Mouse (Mus musculus) lung, postnatal 10 days (tissue): ENCODE measurements at regions not wholly inside any gene's neighbourhood (a gene's known extent, or its start where the extent isn't known, plus 50 kb on each side); places are given as distances from the start of the nearest gene placed in this dataset.
"Not testable (repeated sequence)": the region's sequence is repeated elsewhere in the genome, so short reads cannot be mapped to it uniquely, and the experiment has no call there.

Source experiments
- DNase-seq: peaks from one replicate; pipeline ENCODE4 v3.0.0; 2021

DNA sequence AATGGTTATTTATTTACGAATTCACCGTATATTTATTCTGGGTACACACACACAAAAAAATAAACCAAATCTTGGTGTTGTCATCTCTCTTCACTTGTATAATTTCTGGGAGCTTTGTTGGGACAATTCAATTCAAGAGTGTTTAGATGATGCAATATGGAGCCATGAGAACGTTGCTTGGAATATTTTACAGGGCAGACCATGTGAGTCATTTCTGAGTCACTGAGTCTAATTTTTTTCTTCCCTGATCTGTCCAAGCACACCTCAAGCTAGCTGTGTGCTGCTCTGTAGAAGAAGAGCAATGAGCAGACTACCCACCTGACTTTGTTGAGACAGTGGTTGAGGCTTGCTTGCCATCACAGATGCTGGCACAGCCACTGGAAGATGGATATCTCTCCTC is 410.8 kb downstream of the Med10 start:
- no peak for DNase-seq

DNA sequence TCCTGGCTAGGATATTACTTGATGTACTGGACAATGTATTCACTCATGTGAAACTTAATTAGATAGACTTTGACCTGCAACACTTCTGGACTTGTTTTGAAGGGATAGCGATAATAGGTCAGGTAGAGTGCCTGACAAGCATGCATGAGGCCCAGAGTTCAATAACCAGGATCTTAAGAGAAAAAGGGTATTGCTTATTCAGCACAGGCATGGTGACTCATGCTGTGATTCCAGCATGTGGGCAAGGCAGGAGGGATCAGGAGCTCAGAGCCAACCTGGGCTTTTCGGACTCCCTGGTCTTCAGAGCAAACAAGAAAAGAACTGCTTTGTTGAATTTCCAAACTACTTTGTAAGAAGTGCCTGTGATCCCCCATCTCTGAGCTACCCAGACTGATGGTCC is 411.4 kb downstream of the Med10 start:
- DNase-seq = no peak

DNA sequence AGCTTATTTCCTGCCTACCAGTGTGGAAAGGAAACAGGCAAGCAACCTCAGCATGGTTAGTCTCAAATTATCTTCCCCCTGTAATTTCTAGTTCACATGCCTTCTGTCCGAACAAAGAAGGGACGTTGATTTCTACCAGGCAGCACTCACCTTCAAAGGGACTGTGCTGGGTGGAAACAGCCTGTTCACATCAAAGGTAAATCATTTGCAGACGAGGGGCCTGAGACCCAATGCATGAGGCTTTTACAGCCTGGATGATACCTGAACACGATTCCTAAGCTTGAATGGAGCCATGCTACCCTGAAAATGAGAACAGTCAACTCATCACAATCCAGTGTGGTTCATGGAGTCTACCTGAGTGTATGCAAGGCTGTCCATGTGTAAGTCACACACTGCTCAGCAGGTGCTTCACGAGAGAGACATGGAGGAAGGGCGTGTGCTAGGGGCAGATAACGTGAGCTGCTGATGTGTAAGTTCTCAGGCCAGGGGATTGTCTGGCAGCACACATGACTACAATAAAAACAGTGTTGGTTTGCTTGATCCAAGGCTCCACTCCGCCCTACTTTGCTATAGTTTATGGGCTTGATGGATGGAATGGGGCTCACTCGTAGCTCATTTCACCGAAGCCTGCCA is 411.9 kb downstream of the Med10 start:
- DNase-seq = no peak

DNA sequence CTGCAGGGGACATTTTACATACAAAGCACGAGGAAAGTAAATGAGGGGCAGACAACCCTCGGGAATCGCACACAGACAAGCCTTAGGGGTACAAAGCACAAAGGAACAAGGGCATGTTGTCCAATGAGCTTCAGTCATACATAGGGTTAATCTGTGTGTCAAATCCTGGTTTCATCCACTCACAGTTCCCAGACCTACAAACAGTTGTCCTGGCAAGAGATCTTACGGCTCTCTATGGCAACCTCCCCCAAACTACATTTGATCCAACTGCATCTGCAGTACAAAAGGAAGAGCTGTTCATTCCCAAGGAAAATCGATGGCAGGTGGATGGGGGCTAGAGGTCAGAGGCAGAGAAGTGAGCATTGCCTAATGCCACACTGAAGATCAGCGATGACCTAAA is 413.9 kb downstream of the Med10 start:
- no peak for DNase-seq

DNA sequence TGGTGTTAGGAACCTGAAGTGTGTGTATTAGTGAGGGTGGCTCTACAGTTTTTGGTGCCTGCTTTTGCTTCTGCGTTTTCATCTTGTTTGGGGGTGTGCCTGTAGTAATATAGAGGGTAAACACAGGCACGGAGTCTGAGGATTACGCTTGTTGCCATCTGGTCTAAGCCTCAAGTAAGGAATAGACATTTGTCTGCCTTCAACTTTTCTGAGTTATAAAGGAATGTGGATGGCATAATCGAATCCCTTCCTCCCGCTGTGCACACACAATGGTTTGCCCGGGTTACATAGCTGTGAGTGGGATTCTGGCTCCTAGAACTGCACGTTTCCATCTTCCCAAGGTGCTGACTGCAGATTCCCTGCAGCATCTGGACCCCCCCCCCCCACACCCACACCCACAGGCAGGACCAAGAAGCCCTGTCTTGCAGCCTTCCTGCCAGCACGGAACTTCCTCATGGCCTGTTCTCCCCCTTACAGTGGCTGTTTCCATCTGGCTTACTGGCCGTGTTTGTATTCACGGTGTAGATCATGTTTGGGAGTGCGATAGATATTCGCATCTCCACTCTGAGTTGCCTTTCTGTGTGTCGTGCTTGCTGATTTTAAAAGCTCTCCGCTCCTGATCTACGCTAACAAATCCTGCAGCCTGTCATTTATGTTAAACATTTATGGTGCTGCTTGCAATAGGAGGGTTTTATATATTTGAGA is 415.4 kb downstream of the Med10 start:
- no peak for DNase-seq

DNA sequence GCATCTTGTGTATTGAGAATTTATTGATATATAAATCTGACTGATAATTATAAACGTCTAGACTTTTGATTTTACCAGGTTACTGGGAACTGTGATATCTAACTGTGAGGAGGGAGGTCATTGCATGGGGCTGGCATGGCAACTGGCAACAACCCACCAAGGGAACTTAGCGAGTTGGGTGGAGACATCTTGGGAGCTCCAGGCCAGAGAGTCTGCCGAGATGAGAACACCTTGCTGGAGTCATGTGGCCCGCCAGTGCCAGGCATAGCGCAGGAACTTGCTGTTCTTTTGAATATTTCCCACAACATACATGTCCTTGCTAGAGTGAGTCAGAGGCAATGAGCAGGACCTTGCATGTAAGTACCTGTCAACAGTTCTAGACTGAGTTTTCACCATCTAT is 413.9 kb downstream of the Ice1 start:
- no peak for DNase-seq

DNA sequence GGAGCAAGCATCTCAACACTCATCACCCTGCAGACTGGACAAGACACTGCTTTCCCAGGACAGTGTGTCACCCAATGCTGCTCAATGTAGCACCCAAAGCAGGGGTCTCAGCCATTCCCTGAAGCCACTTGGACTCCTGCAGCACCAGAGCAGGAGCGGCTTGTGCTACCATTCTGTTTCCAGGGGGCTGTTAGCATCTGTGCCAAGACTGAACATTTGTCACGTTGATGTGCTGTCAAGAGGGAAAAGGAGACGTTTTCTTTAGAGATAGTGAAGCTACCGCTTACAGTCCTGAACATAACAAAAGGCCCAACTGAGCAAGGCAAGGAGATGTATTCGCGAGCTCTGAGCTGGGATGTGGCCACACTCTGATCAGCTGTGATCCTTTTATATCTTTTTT is 410.3 kb downstream of the Ice1 start:
- DNase-seq = no peak

DNA sequence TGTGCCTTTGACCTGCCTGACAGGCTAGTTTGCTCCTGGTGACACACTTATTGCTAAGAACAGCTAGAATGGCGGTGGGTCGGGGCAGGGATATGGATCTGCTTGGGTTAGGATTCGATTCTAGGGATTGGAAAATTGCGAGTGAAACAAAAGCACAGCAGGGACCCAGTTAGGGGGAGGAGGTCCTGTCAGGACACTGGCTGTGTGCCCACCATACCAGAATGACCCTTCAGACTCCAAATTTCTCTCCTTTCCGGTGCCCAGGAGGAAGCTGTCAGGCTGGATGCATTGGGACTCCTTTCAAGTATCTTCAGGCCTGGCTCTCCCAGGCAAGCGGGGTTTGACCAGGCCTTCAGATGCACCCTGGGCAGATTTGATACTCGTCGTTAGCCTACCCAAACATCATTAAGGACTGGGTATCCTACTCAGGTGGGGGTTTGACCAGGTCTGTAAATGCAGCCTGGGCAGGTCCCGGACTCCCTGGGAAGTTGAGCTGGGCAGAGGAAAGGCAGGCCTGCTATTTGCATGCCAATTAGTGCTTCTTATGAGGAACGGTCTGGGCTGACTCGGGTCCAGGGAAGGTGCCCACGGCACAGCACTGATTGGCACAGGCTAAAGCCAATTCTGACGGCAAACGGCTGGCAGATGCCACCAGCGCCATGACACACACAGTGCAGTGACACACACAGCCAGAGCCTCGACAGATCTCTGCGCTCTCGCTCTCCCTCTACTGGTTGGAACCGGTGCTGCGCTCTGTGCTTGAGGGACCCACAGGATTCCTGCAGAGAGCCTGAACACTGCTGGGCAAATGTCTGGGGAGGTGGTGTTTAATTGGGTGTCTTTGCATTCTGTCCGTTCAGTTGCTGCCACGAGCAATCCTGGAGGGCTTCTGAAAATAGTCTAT is 403.3 kb downstream of the Ice1 start:
- peak; percentile 77 for DNase-seq

DNA sequence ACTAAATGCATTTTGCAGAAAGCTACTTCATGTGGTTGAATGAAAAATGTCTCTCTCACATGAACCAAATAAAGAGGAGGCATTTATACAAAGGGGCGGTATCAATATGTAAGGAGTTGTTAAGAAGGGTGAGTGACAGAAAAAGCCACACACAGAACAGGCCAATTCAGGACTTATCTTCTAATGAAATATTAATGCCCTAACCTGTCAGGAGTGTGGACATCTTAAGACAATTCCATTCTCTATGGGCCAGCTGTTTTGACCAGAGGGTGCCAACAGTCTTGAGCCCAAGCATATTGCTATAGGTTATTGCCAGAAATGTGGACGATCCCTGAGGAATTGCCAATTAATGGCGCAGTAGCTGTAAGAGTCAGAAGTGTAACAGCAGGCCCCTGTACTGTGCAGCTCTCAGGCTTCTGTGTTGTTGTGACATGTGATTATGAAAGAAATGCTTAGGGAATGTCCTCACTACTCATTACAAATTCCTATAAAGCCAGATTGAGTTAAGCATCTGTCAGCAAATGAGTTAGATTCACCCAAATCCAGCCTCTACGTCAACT is 393.8 kb downstream of the Ice1 start:
- no peak for DNase-seq

DNA sequence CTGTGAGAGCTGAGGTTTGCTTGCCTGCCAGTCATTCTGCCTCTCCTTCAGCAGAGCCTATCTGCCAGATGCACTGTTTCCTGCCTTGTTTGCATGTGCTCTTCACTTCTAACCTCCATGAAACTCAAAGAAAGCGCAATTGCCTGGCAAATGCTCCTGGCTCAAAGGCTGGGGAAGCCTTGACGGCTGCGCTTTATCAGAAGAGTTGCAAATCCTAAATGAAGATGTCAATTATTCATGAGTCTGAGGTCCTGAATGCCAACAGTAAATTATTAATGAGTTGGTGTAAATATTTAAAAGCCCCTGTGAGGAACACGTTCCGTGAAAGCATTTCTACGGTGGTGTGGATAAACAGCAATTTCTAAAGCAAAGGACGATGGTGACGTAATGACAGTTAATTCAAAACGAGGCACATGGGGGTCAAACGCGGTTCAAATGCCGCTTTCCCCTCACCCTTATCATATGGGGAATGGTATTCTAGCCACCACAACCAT is 377.4 kb downstream of the Ice1 start:
- DNase-seq = no peak

DNA sequence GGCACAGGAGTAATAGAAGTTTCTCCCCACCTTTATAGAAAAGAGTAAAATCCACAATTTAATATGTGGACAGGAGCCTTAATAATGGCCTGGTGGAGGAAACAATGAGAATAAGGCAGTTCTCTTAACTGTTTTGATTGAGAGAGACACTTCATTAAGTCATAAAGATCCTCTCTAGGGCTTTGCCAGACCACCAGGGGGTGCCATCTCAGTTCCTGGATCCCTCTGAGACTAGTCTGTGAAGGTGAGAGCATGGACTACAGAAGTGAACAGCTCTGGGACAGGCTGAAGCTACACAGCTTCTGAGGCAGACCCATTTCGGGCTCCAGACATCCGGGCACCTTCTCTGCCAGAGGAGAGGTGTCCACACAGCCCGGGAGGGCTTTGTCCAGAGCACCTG is 373.8 kb downstream of the Ice1 start:
- DNase-seq = no peak

DNA sequence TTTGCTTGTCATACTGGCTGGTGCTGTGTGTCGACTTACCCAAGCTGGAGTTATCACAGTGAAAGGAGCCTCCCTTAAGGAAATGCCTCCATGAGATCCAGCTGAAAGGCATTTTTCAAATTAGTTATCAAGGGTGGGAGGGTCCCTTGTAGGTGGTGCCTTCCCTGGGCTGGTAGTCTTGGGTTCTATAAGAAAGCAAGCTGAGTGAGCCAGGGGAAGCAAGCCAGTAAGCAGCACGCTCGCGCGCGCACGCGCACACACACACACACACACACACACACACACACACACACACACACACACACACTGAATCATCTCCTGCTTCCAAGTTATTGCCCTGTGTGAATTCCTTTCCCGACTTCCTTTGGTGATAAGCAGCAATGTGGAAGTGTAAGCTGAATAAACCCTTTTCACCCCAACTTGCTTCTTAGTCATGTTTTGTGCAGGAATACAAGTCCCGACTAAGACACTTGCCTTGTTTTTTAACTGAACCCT is 360.5 kb downstream of the Ice1 start:
- DNase-seq = not testable (repeated sequence)

DNA sequence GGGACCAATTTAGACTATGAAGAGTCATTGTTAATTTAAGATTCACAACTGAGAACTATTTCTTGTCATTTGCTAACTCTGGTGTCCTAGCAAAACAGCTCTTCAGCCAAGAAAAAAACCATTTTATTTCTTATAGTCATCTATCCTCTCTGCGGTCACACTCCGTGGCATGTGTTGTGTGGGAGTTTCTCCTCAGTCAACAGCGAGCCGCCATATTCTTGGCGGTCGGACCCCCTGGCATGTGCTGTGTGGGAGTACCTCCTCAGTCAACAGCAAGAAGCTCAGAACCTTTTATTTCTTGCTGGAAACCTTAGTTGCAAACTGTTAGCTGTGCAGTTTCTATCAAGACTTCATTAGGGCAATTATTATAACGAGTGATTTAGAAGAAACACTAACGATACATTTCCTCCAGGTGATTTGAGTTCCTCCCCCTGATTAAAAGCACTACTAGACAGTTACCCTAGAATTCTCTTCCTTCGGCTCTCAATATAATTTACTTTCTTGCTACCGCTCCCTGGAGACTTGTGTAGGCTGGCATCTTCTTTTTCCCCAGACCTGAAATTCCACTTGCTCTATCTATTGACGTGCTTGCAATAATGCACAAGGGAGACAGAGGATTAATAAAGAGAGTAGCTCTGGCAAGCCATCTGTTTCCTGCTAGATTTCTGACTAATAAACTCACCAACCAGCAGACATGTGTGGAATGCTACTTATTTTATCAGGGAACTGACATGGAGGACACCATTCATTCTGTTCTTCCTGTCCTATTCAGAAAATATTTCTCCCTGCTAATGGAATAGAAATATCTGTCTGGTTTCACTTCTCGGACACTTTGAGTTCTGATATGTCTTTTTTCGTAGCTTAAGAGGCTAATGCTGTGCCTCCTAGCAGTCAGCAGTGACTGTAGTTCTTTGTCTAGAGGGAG is 359.5 kb downstream of the Ice1 start:
- DNase-seq = no peak

DNA sequence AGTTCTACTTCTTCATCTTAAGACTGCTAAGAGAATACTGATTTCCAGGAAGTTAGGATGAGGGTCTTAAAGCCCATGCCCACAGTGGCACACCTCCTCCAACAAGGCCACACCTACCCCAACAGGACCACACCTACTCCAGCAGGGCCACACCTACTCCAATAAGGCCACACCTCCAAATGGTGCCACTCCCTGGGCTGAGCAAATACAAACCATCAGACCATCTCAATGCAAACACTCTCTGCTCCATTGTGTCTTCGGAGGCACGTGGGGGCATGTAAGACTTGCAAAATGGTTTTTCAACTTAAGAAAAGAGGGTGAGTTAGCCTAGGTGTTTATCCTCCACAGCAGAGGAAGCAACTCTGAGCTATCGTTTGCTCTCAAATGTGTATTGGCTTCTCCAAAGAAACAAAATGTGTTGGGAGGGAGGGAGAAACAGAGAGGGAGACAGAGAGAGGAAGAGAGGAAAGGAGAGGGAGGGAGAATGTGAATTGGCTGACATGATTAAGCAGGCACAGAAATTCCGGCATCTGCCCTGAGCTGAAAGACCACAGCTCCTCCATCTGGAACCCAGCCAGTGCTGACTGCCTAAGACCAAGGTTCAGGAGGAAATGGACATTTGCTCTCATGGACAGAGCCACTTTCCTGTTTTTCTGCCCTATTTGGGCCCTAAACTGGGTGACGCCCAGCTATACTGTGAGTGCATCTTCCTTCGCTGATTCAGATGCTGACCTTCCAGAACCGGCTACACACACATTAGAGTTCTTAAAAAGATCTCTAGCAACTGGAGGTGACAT is 356.2 kb downstream of the Ice1 start:
- peak; percentile 54 for DNase-seq

DNA sequence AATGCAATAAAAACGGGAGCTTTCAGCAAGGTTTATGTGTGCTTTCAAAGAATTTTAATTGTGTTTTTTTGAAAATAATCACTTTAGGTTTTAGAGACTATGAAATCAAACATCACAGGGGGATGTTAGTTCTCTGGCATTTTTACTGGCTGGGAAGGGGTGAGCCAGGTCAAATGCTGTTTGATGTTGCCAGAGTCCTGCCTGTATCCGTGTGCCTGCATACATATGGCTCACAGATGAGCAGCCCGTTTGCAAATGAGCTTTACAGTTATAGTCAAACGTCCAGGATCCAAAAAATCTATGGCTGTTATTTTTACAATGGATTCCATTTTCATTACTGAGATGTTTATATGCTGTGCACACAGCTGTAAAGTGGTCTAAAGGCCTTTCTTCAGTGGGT is 354.7 kb downstream of the Ice1 start:
- no peak for DNase-seq

DNA sequence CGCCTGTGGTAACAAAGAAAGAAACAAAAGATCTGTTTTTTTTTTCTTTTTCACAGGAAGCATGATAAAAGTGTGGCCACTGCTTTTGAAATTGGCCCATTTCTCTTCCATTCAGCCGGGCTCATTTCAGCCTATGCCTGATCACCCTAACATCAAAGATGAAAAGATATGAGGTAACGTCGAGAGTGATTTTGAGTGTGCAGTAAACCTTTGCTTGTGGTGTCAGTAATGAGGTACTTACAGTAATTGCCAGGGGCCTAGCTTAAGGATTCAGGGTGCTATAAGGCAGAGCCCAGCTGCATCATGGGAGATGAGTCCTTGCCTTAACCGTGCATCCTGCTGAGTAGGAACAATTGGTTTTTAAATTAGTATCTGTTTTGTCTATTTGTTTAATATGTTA is 354.2 kb downstream of the Ice1 start:
- no peak for DNase-seq

DNA sequence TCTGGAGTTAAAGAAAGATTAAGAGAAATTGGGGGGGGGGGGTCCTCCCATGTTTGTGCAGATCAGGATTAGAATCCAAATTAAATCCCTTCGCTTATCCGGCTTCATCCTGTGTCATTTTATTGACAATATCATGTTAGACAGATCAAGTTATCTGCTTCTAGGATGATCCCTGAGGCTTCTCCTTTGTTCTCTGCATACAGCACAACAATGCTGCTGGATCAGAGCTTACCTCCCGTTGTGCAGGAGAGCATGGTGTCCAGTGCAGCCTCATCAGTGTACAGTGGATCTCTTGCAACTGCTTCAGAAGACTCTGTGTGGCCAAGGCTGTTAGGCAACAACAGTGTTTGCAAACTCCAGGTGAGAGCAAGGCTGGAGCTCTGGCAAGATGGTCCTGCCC is 344.7 kb downstream of the Ice1 start:
- DNase-seq = no peak

DNA sequence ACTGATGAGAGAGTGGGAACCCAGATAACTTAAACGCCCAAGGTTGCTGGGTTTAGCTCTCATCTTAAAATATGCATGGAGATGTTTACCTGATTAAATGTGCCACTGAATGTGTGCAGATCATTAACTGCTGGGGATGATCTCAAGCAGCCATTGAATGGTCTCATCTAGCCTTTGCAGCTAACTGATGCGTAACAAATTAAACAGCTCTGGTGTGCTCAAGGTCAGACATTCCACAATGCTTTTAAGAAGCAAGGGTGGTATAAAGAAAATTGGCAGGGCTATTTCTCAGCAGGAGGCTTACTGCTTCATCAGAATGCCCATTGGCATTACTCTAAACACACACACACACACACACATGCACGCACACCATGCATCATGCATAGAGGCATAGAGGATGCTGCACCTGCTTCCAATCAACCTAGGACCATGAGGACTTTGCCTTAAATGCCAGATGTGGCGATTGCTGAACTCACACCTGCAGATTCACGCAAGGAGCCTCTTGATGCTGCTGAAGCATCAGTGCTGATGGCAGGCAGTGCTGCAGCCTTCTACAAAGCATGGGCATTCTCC is 333.4 kb downstream of the Ice1 start:
- no peak for DNase-seq

DNA sequence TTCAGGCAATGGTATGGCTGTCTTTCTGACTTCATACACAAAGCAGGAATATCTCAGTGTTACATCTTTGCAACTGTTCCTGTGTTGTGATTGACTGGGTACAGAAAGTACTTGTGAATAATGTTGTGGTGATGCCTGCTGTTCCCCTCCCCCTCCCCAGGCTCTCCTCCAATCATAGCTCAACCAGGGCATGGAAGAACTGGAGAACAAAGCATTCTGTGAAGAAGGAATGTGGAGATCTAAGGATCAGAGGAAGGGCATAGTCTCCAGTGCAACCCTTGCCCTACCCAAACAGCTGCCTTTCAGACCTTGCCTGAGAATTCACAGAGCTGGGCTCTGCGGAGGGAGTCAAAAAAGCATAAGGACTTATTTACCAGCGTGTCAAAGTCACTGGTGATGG is 326.9 kb downstream of the Ice1 start:
- DNase-seq = no peak

DNA sequence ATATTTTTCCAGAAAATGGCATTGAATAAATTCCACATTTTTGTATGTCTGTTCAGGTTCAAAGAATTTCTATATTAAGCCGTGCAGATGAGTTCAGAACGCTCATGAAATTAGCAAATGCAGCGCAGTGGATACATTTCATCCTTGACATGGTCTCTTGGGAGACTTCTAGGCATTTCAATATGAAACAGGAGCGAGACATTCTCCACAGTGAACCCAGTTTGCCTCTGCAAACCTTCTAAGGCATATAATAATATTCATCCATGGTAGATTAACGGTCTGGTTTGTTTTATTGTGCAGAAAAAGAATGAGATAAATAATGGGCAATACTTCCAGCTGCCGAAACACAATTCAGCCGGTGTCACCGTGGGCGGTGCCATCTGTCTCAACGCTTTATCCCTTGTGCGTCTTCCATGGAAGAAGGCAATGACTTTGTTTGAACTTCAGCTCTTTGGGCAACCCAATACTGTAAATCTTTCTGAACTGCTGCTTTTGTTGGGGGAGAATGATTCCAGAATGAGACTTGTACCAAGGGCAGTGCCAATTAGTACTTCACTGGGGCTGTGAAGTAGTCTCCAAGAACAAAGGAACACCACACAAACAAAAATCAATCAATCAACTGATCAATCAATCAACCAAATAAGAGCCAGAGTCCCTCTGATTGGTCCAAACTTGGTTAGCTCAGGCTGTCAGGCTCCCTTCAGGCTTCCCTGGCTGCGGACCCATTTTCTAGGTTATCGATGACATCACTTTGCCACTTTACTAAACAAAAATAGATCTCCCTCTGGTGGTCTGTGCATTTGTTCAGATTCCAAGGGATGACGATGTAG is 326.0 kb downstream of the Ice1 start:
- DNase-seq = no peak
